Mouse (Mus musculus) brown adipose tissue, adult 24 weeks (tissue): ENCODE measurements around the gene P2rx4. TPM values are rescaled to one million over a fixed set of nuclear protein-coding genes. Genes with fewer than 3 reads are reported as not detected.

ENCODE experiments used
- H3K27ac ChIP-seq: fragments of 200-500 bp; replicated peaks from 2 replicates; pipeline ENCODE4 v1.5.1; 2012; ENCODE audit warnings: low read depth, mild to moderate bottlenecking, low read length
- H3K4me1 ChIP-seq: fragments of 200-500 bp; 2 replicates; pipeline ENCODE4 v1.6.1; 2012; ENCODE audit warnings: low read length, mixed read lengths; ENCODE audit not compliant: control insufficient read depth, insufficient read depth, insufficient read length
- H3K4me3 ChIP-seq: fragments of 200-500 bp; 2 replicates; pipeline ENCODE4 v1.5.1; 2012; ENCODE audit warnings: low read depth, mild to moderate bottlenecking, low read length, moderate library complexity; ENCODE audit not compliant: insufficient read depth
- polyA plus RNA-seq: library from polyadenylated mRNA; stranded (reverse); fragments of >200 nt; gene quantifications from 2 replicates; pipeline ENCODE4 v1.2.4, GENCODE M21; 2012; ENCODE audit not compliant: missing spikeins, insufficient read depth, insufficient read length

P2rx4 gene
- polyA plus RNA-seq, 1 experiment: 29.2 TPM

DNA sequence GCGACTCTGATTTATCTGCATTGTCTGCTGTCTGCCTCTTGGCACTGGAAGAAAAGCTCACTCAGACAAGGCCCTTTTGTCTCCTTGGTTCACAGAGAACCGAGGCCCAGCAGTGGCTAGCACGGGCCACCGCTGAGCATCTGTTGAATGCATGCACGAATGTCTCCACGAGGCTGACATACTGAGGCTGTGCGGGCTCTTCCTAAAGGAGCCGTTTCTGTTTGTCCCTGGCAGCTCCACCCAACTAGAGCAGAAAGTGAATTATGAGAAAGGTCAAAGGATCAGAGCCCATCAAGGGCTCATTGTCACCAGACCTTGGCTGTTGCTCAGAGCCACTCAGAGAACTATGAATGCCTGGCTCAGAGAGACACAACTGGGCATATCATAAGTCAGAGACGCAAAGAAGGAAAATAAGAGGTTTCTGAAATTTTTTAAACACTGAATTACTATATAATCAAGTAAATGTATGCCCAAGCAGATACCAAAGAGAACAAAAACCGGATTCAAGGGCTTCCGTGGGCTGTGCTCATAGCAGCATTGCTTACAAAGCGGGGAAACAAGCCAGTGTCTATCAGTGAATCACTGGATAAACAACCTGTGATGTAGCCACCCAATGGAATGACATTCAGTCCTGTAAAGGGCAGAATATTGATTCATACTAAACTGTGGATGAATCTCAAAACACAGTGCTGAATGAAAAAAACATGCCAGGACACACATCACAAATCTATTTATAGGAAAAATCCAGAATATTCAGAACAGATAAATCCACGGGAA lies 13.7 kb upstream of the P2rx4 start:
- Histone ChIP-seq H3K4me1 (no peaks in the 10 kb centered on the region), H3K27ac (no peak overlapping the region), H3K4me3 (no peak overlapping the region)

- no peak overlapping the region for H3K4me3 ChIP-seq
- no peaks in the 10 kb centered on the region for H3K4me1 ChIP-seq
- no peak overlapping the region for H3K27ac ChIP-seq
These were observed 11.8 kb upstream of the P2rx4 start for GRCm38 (mm10) chr5:122695516-122695915.

DNA sequence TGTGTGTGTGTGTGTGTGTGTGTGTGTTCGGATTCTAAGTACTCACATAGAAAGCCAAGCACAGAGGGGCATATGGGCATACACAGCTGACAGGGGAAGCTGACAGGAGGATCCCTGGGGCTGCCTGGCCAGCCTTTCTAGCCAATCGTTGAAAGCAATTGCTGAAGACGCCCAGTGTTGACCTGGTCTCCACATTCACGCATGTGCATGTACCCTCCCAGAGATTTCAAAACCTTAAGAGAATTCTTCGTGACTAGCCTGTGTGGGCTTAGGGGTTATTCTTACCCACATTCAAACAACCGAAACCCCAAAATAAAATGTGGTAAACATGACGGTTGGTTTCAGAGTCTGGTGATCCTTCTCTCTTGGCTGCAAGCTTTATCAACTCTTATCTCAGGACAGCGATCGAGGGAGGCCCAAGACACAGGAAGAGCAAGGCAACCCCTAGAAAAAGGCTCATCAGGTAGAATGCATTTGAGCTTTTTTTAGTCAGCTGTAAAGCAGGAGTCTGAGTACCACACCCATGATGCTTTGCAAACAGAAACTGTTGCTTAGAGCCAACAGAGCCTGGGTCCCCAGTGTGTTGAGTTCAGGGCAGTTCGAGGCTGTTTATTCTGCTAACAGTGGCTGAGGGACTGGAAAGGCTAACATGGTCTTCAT lies 9.2 kb upstream of the P2rx4 start:
- 0 out of 2 replicates have a peak overlapping the region, but pooled peaks have one; percentile 32 for H3K27ac ChIP-seq
- H3K4me3 ChIP-seq: no peak overlapping the region
- H3K4me1 ChIP-seq: no peaks in the 10 kb centered on the region

GRCm38 (mm10) chr5:122698701-122699060 lies 8.7 kb upstream of the P2rx4 start:
- Histone ChIP-seq H3K4me1 (no peaks in the 10 kb centered on the region), H3K4me3 (no peak overlapping the region), H3K27ac (peak overlapping the region; percentile 32; the same call in 1 of the 2 replicates)

DNA sequence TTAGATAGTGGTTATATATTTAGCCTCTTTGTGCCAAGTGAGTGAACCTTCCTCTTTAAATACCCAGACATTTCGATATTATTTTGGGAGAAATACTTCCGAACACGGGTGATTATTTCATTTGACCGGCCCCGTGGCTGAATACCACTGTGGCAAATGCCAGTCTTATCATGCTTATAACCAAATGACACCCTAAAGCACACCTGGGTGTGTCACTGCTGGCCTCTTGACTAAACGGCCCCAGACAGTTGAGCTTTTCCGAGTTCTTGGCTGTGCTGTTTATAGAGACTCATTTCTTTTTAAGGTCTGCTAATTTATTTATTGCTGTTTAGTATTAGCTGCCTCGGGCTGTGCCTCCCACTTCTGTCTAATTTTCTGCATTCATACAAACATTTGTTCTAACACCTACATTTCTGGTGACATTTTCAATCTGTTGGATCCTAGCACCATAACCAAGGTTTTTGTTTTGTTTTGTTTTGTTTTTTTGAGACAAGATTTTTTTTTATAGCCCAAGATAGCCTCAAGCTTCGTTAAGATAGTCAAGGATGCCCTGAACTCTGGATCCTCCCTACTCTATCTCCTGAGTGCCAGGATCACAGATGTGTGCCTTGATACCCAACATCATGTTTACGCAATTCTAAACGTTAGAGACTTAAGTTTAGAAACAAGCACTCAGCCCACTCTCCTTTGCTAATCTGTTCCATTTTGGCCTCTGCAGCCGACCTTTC lies 7.1 kb upstream of the P2rx4 start:
- H3K4me1 ChIP-seq: no peaks in the 10 kb centered on the region
- H3K4me3 ChIP-seq: no peak overlapping the region
- H3K27ac ChIP-seq: no peak overlapping the region

- no peak overlapping the region for H3K27ac ChIP-seq
- H3K4me3 ChIP-seq: no peak overlapping the region
- no peaks in the 10 kb centered on the region for H3K4me1 ChIP-seq
These were observed 6.5 kb upstream of the P2rx4 start for GRCm38 (mm10) chr5:122700837-122701212.

- H3K4me3 ChIP-seq: no peak overlapping the region
- peak overlapping the region; percentile 81 for H3K27ac ChIP-seq
These were observed 5.2 kb upstream of the P2rx4 start for GRCm38 (mm10) chr5:122702156-122702555.

GRCm38 (mm10) chr5:122703574-122703973 lies 3.8 kb upstream of the P2rx4 start:
- no peak overlapping the region for H3K4me3 ChIP-seq
- H3K27ac ChIP-seq: no peak overlapping the region
- H3K4me1 ChIP-seq: no peaks in the 10 kb centered on the region

More at GRCm38 (mm10) chr5:122702156-122702555, 5.2 kb upstream of the P2rx4 start:
- no peaks in the 10 kb centered on the region for H3K4me1 ChIP-seq

- Histone ChIP-seq H3K4me1 (no peaks in the 10 kb centered on the region), H3K4me3 (no peak overlapping the region), H3K27ac (no peak overlapping the region)
These were observed 2.8 kb upstream of the P2rx4 start for GRCm38 (mm10) chr5:122704571-122704970.

DNA sequence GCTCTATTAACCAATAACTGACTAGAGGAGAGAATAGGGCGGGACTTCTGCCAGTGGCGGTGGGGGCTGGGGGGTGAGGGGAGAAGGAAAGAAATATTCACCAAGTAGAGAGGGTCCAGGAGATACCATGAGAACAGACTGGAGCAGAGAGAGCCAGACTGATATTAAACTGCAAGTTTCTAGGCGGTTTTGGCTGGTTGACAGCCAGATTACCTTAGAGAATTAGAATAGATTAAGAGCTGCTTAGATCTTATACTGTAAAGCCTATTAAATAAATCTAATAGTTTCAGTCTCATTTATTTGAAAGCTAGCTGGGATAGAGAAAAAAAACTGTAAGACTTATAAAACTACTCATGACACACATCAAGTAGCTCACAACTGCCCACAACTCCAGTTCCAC lies 2.2 kb upstream of the P2rx4 start:
- H3K27ac ChIP-seq: no peak overlapping the region
- no peak overlapping the region for H3K4me3 ChIP-seq
- H3K4me1 ChIP-seq: no peaks in the 10 kb centered on the region

- Histone ChIP-seq H3K4me1 (no peaks in the 10 kb centered on the region), H3K27ac (peak overlapping the region; percentile 86), H3K4me3 (peak overlapping the region; percentile 79)
These were observed 448 bp upstream of the P2rx4 start for GRCm38 (mm10) chr5:122706917-122707275.

DNA sequence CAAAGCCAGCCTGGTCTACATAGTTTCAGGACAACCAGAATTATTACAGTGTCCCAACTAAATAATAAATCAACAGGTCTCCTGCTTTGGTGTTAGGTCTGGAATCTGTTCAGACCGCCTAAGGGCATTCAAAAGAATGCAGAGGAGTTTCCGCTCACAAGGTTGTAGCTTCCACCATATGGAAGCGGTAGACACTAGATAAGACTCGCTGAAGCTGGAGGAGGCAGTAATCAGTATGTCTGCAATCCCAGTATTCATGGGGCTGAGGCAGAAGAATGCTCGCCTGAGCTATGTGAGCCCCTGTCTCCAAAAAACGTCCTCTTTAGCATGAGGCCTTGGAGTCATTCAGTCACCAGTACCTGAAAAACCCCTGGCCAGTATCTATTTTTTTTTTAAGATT lies 1.5 kb downstream of the P2rx4 start:
- no peak overlapping the region for H3K27ac ChIP-seq
- no peaks in the 10 kb centered on the region for H3K4me1 ChIP-seq
- H3K4me3 ChIP-seq: peak overlapping the region; percentile 79; the same call in 1 of the 2 replicates

DNA sequence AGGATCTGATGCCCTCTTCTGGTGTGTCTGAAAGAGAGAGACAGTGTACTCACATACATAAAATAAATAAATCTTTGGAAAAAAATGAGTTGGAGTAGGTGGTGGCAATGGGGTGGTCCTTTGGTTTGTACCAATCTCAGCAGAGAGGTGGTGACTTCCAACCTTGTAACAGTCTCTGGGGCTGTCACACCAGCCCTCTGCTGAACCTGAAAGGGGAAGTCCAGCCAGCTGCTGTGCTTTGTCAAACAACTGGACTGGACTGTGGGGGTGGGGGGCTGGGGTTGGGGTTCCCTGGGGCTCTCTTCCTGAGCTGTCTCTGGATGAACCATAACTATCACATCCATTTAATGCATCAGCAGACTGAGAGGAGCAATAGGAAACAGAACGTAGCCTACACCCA lies 8.4 kb downstream of the P2rx4 start:
- Histone ChIP-seq H3K27ac (no peak overlapping the region), H3K4me3 (no peak overlapping the region), H3K4me1 (no peaks in the 10 kb centered on the region)

GRCm38 (mm10) chr5:122716793-122717192 lies 9.4 kb downstream of the P2rx4 start:
- H3K4me3 ChIP-seq: no peak overlapping the region
- H3K27ac ChIP-seq: no peak overlapping the region

DNA sequence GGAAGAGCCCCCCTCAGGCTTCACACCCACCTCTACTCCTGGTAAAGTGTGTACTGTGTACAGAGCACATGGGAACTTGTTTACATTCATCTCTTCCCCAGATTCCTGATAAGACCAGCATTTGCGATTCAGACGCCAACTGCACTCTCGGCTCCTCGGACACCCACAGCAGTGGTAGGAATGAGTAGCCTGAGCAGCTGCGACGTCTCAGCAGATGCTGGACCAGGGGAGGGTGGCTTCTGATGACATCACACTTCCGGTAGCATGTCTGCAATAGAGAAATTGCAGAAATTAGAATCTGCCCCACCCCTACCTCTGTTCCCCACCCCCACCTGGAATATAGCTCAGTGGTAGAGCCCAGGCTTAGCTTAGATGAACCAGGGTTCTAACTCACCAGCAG lies 11.1 kb downstream of the P2rx4 start:
- Histone ChIP-seq H3K4me3 (no peak overlapping the region), H3K4me1 (no peaks in the 10 kb centered on the region), H3K27ac (no peak overlapping the region)

More at GRCm38 (mm10) chr5:122716793-122717192, 9.4 kb downstream of the P2rx4 start:
- no peaks in the 10 kb centered on the region for H3K4me1 ChIP-seq
